Mouse (Mus musculus): ENCODE data around the gene Polr2l.

Gene Polr2l

DNA sequence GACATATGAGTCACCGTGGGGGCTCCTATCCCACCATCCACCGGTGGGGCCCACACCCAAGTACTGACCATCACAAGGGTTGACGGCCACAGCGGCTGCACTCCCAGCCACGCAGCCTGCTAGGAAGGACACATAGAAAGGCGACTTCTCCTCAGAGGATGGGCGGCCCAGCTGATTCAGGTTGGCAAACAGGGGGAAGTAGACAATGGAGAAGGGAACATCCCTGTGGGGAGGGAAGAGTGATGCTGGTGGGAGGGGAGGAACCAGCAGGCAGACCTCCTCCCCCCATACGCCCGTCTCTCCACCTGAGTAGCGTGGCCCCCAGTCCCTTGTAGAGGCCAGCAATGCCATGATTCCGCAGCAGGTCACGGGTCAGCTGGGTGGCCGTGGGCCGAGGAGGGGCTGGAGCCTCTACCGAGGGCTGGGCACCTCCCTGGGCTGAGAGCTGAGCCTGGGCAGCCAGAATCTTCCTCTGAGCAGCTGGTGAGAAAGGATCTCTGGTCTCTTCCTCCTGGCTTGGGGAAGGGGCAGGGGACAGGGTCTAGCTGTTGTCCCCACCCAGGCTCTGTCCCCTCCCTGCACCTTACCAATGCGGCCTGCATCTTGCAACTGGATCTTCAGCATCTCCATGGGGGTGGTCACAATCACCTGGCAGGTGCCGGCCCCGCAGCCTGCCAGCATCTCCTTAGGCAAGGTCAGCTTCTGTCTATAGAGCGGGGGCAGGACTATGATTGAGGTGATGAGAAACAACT lies 43.3 kb downstream of the Polr2l start:
- no peak for DNase-seq

- no peak for DNase-seq
These were observed 44.2 kb downstream of the Polr2l start for GRCm38 (mm10) chr7:141430585-141431240.

- DNase-seq, result peak in 1 of 2 experiments; percentile 5
These were observed 44.9 kb downstream of the Polr2l start for GRCm38 (mm10) chr7:141429840-141430584.

DNA sequence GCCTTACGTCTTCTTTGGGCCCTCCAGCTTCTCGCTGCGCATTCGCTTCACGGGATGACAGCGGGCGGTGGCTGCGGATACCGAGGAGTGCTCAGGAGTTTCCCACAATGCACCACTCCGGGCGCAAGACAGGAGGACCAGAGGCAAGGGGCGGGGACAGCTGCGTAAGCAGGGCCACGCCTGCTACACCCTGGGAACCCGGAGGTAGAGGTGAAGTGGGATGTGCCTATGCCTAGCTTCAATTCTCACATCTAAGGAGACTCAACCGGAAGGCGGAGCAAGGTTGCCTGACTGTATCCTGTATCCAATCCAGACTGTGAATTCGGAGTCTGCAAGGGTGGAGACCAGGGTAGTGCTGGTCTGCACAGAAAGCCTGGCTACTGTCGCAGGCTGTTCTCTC lies 45.6 kb downstream of the Polr2l start, which contains the start of gene Cend1:
Gene Cend1, minus strand, starts transcription at position 182 of the 400 bp plus-strand sequence.
- peak in 1 of 2 experiments; percentile 20 for DNase-seq

GRCm38 (mm10) chr7:141428701-141429100 lies 46.2 kb downstream of the Polr2l start:
- DNase-seq, result no peak

DNA sequence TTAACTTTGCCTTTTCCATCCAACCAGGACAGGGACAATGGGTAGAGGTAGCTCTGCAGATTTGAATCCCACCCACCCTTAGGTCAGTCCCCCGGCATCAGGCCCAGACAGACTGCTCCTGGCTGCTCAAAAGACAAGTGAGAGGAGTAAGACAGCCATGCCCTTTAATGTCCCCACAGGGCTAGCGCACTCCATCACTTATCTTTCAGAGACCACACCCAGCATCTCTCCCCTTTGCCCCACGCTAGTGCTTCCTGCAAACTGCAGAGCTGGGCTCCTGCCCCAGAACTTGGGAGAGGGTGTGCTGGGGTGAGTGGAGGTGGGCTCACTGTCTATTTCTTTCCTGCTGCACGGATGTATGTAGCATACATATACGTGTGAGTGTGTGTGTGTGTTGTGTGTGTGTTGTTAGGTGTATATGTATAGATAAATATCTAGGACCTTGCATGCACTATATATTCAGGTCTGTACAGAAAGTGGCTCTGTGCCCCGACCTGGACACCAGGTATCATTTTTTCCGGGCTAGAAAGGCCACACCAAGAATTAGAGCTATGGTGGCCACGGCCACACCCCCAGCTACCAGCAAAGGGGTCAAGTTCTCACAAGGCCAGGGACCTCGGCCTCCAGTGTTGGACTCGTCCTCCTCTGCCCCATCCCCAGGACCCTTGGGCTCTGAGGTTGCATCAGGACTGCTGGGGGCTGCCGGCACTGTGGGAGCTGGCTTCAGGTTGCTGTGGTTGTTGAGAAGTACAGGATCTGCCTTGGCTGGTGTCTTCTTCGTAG lies 47.8 kb downstream of the Polr2l start:
- DNase-seq, result no peak

DNA sequence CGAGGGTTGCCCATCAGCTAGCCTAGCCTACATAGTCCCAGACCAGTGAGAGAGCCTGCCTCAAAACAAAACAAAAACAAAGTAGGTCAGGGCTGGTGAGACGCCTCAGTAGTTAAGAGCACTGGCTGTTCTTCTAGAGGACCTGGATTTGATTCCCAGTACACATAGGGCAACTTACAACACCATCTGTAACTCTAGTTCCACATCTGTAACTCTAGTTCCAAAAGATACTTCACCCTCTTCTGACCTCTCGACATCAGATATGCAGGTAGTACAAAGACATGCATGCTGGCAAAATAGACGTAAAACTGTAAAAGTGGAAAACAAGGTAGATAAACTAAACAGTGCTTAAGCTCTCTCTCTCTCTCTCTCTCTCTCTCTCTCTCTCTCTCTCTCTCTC lies 51.1 kb downstream of the Polr2l start:
- no peak for DNase-seq
